Mouse (Mus musculus) heart, postnatal 0 days (tissue): ENCODE measurements at regions not wholly inside any gene's neighbourhood (a gene's known extent, or its start where the extent isn't known, plus 50 kb on each side); places are given as distances from the start of the nearest gene placed in this dataset.

Experiments used
- CTCF ChIP-seq: IDR thresholded peaks from 2 replicates; pipeline ENCODE4 v1.5.1; 2016; ENCODE audit warnings: antibody characterized with exemption, control low read depth, low read depth
- EP300 ChIP-seq: IDR thresholded peaks from 2 replicates; pipeline ENCODE4 v1.6.1; 2016; ENCODE audit warnings: antibody characterized with exemption, low read depth

DNA sequence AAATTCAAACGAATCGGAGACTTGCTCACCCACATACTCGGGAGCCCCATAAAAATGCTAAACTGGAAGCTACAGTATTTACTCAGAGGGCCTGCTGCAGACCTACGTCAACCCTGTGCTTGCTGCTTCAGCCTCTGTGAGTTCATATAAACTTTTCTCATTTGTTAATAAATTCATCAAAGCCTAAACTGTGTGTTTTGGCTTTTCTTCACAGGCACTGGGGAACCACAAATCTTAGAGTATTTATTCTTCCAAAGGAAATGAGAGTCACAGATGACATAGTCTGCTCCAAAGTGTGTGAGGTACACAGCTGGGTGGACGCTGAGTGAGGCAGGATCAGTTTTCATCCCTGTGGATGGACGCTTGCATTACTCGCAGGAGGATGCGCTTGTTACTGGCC, 108.3 kb upstream of the Kctd3 start:
- TF ChIP-seq CTCF (no peak), EP300 (no peak)
